Mouse (Mus musculus) hindbrain, embryonic 16.5 days (tissue): ENCODE data around the gene Gypa. TPM values are rescaled to one million over a fixed set of nuclear protein-coding genes. Genes with fewer than 3 reads are reported as not detected.

Source experiments
- ATAC-seq: fragments of 200-750 bp; cut with Nextera tagmentation; 2 replicates; pipeline ENCODE4 v1.8.0; 2017; ENCODE audit warnings: moderate TSS enrichment, moderate library complexity
- H3K27ac ChIP-seq: fragments of 300-500 bp; sonication (generic); 2 replicates; pipeline ENCODE4 v1.5.1; 2014; ENCODE audit warnings: low read depth, mild to moderate bottlenecking, control low read depth, low read length, moderate library complexity
- H3K27me3 ChIP-seq: fragments of 300-500 bp; sonication (generic); replicated peaks from 2 replicates; pipeline ENCODE4 v1.6.1; 2014; ENCODE audit warnings: low read length; ENCODE audit not compliant: control insufficient read depth, insufficient read depth
- H3K36me3 ChIP-seq: fragments of 300-500 bp; sonication (generic); 2 replicates; pipeline ENCODE4 v1.6.1; 2014; ENCODE audit warnings: mild to moderate bottlenecking, low read length, moderate library complexity, mixed read lengths; ENCODE audit not compliant: control insufficient read depth, insufficient read depth
- H3K4me1 ChIP-seq: fragments of 300-500 bp; sonication (generic); 2 replicates; pipeline ENCODE4 v1.6.1; 2014; ENCODE audit warnings: low read depth, low read length; ENCODE audit not compliant: control insufficient read depth, insufficient read depth
- H3K4me2 ChIP-seq: fragments of 300-500 bp; sonication (generic); 2 replicates; pipeline ENCODE4 v1.6.1; 2014; ENCODE audit warnings: mild to moderate bottlenecking, low read length, control low read depth, moderate library complexity
- H3K4me3 ChIP-seq: fragments of 300-500 bp; sonication (generic); 2 replicates; pipeline ENCODE4 v1.5.1; 2014; ENCODE audit warnings: mild to moderate bottlenecking, low read length, control low read depth, moderate library complexity
- H3K9ac ChIP-seq: fragments of 300-500 bp; sonication (generic); 2 replicates; pipeline ENCODE4 v1.6.1; 2014; ENCODE audit warnings: low read depth, mild to moderate bottlenecking, control low read depth, low read length, moderate library complexity
- H3K9me3 ChIP-seq: fragments of 300-500 bp; sonication (generic); 2 replicates; pipeline ENCODE4 v1.6.1; 2014; ENCODE audit warnings: mild to moderate bottlenecking, low read length, moderate library complexity; ENCODE audit not compliant: control insufficient read depth
- WGBS: fragments of 180-500 bp; shearing (Covaris S2); extraction: QIAGEN DNeasy Blood & Tissue Kit; methylation state at CpG from one replicate; pipeline ENCODE4 v1.1.7; 2014; 5-methylcytosine and 5-hydroxymethylcytosine counted together
- polyA plus RNA-seq: library from polyadenylated mRNA; unstranded; fragments of >200 nt; fragmentation: Nextera tagmentation; extraction: Ambion mirVana; gene quantifications from 2 replicates; pipeline ENCODE4 v1.2.1, GENCODE M21; 2015

Gene Gypa
- 1.8 and 3.1 TPM in 2 replicates for polyA plus RNA-seq

DNA sequence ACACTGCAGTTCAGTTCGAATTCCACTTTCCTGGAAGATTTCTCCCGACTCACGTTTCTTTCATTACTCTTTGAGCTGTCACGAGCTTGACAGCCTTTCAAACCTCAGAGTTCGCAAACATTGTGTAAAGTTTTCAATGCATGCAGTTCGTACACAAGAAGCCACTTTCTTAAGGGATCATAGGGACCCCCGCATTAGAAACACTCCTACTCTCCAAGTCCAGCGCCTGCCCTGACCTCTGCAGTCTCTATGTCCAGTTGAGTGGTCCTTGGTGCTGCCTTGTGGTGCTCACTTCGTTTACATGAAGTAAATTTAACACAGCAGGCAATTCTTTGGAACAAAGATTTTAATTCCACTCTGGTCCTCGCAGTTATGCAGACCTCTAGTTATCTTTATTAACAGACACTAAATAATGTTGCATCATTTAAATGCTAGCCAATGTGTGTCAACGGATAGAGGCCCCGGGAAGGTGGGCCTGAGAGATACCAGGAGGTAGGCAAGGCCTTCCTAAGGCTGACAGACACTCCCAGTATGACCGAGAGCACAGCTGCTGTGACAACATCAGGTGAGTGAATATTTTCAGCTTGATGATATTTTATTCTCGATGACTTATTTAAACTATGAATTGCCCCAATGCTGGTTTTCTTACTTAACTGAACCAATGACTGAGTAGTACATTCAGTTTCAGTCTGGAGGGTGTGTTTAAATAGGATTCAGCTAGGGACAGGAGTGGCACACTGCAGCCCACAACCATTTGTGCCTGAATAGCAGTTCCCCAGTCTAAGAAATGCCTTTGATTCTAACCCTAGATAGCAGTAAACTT, at the start of gene Gypa:
Gene Gypa, plus strand, starts transcription at position 259 of the 823 bp plus-strand sequence.
- ATAC-seq, result peak; percentile 57
- peak within 1 kb of the TSS; percentile 50 for H3K9ac ChIP-seq

DNA sequence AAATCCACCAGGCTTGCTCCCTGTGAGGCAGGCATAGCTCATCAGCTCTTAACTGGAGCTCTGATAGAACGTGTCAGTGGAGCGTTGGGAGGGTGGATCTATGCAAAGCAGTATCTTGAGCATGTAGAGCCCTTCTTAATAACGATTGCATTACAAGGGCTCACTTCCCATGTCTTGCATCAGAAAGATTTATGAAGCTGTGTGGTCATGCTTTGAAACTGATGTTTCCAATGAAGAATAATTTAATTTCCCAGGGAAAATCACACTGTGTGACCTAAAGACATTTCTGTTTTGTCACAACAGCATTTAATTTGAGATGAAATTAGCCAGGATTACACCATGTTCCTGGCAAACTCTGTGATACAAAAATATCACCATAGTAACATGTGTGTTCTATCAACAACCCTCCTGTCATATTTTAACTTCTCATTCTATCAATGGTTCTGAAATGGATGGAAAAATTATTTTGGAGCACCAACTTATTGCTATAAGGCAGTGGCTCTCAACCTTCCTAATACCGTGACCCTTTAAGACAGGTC, 49.0 kb upstream of the Gypa start:
- Histone ChIP-seq H3K4me1 (no peaks in the 10 kb centered on the region), H3K9ac (no peak overlapping the region), H3K4me2 (no peak overlapping the region), H3K9me3 (no peaks in the 10 kb centered on the region), H3K27me3 (no peaks in the 10 kb centered on the region), H3K27ac (no peak overlapping the region), H3K4me3 (no peak overlapping the region), H3K36me3 (no peaks in the 10 kb centered on the region)
- WGBS, result 70% methylated on average over 4 of the region's 4 CpGs
- ATAC-seq, result no peak

More for the DNA sequence above, at the start of gene Gypa:
- Histone ChIP-seq H3K36me3 (no peaks in the 10 kb centered on the region), H3K27me3 (no peaks in the 10 kb centered on the region), H3K27ac (no peak within 1 kb of the TSS), H3K4me2 (peak within 1 kb of the TSS; percentile 63), H3K4me3 (peak within 1 kb of the TSS; percentile 51), H3K4me1 (no peaks in the 10 kb centered on the region; the same call in 1 of the 2 replicates), H3K9me3 (no peaks in the 10 kb centered on the region)
- 28% methylated on average over 14 of the region's 14 CpGs for WGBS

DNA sequence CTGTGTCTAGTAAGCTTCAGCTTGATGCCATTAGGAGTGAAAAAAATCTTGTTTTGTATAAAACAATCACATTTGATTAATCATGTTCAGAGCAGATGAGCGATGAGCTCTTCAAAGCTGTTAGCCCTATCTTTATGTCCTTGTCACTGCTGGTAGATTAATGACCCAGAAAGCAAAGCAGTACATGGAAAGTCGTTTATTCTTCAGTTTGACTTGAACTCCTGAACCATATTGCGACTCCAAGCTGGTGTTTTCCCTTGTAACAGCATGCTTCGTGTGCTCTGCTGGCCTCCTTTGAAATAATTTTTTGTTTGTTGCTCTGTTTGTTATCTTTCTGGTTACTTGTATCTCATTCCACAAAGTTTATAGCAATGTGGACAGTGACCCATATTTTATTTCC, 46.4 kb upstream of the Gypa start:
- H3K36me3 ChIP-seq, result no peaks in the 10 kb centered on the region
- H3K4me1 ChIP-seq, result no peaks in the 10 kb centered on the region
- H3K4me3 ChIP-seq, result no peak overlapping the region
- no peak overlapping the region for H3K9ac ChIP-seq
- 57% methylated on average over 4 of the region's 4 CpGs for WGBS
- H3K27me3 ChIP-seq, result no peaks in the 10 kb centered on the region
- no peak for ATAC-seq
- no peak overlapping the region for H3K27ac ChIP-seq
- no peak overlapping the region for H3K4me2 ChIP-seq
- no peaks in the 10 kb centered on the region for H3K9me3 ChIP-seq

DNA sequence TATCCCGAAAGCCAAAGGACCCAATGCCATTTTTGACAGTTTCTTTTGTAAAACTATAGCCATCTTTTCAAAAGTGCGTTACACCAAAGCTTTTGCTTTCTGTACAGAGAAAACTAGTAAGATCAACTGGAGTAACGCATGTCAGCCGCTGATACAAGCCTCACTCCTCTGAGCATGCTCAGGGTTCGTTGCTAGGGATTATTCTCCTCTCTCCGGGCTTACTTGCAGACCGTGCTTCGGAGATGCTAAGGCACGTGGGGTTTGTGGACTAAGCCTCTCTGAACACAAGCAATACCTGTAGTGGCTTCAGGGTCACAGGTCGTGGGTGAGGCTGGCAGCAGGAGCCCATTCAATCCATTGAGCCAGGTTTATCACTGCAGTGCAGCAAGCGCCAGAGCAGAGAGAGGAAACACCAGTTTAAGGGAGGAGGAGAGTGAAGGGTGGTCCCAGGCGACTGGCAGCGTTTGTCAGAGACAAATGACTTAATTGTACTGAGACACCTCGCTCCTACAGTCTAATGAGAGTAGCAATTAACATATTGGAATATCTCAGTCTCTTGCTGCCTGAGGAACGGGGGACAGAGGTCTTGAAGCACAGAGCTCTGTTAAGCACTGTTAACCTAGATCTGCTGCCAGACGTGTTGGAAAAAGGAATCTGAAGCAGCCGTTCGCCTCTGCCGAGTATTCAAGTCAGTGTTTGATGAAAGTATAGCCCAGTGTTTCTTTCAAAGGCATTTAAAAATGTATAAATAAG, 41.5 kb upstream of the Gypa start:
- peak overlapping the region; percentile 35 for H3K4me2 ChIP-seq
- H3K27me3 ChIP-seq, result no peaks in the 10 kb centered on the region
- no peaks in the 10 kb centered on the region for H3K36me3 ChIP-seq
- ATAC-seq, result peak; percentile 88
- 54% methylated on average over 19 of the region's 19 CpGs for WGBS
- no peaks in the 10 kb centered on the region for H3K9me3 ChIP-seq
- no peak overlapping the region for H3K4me3 ChIP-seq
- H3K4me1 ChIP-seq, result no peaks in the 10 kb centered on the region
- no peak overlapping the region; the same call in 1 of the 2 replicates for H3K27ac ChIP-seq
- no peak overlapping the region for H3K9ac ChIP-seq

- no peak for ATAC-seq
These were observed 30.1 kb upstream of the Gypa start for GRCm38 (mm10) chr8:80463450-80463917.

GRCm38 (mm10) chr8:80474971-80475370, 18.6 kb upstream of the Gypa start:
- H3K4me2 ChIP-seq, result no peak overlapping the region
- H3K27ac ChIP-seq, result no peak overlapping the region
- H3K27me3 ChIP-seq, result no peaks in the 10 kb centered on the region
- no peaks in the 10 kb centered on the region for H3K4me1 ChIP-seq
- H3K4me3 ChIP-seq, result no peak overlapping the region
- no peak for ATAC-seq
- H3K36me3 ChIP-seq, result no peaks in the 10 kb centered on the region
- 49% methylated on average over 7 of the region's 7 CpGs for WGBS
- no peaks in the 10 kb centered on the region; the same call in 1 of the 2 replicates for H3K9me3 ChIP-seq
- H3K9ac ChIP-seq, result no peak overlapping the region

More at GRCm38 (mm10) chr8:80463450-80463917, 30.1 kb upstream of the Gypa start:
- H3K4me1 ChIP-seq, result no peaks in the 10 kb centered on the region
- no peak overlapping the region for H3K4me2 ChIP-seq
- no peak overlapping the region for H3K27ac ChIP-seq
- H3K9ac ChIP-seq, result no peak overlapping the region
- H3K36me3 ChIP-seq, result no peaks in the 10 kb centered on the region
- WGBS, result 80% methylated on average over 4 of the region's 4 CpGs
- no peak overlapping the region for H3K4me3 ChIP-seq
- no peaks in the 10 kb centered on the region for H3K9me3 ChIP-seq
- no peaks in the 10 kb centered on the region for H3K27me3 ChIP-seq

- no peak for ATAC-seq
- H3K4me3 ChIP-seq, result no peak overlapping the region
- no peak overlapping the region for H3K27ac ChIP-seq
- no peaks in the 10 kb centered on the region for H3K36me3 ChIP-seq
- no peak overlapping the region for H3K4me2 ChIP-seq
- WGBS, result 83% methylated on average over 5 of the region's 5 CpGs
- H3K27me3 ChIP-seq, result no peaks in the 10 kb centered on the region
- no peaks in the 10 kb centered on the region for H3K9me3 ChIP-seq
- no peaks in the 10 kb centered on the region for H3K4me1 ChIP-seq
- no peak overlapping the region for H3K9ac ChIP-seq
These were observed 15.4 kb upstream of the Gypa start for GRCm38 (mm10) chr8:80478156-80478555.

GRCm38 (mm10) chr8:80479129-80479528, 14.5 kb upstream of the Gypa start:
- Histone ChIP-seq H3K4me2 (no peak overlapping the region), H3K36me3 (no peaks in the 10 kb centered on the region), H3K9me3 (no peaks in the 10 kb centered on the region), H3K9ac (no peak overlapping the region), H3K4me3 (no peak overlapping the region), H3K27me3 (no peaks in the 10 kb centered on the region), H3K4me1 (no peaks in the 10 kb centered on the region), H3K27ac (no peak overlapping the region)
- no peak for ATAC-seq
- 52% methylated on average over 1 of the region's 1 CpGs for WGBS

- Histone ChIP-seq H3K27me3 (no peaks in the 10 kb centered on the region), H3K9ac (no peak overlapping the region), H3K4me1 (no peaks in the 10 kb centered on the region), H3K27ac (no peak overlapping the region), H3K4me3 (no peak overlapping the region), H3K4me2 (no peak overlapping the region), H3K9me3 (no peaks in the 10 kb centered on the region), H3K36me3 (no peaks in the 10 kb centered on the region)
- WGBS, result 80% methylated on average over 6 of the region's 6 CpGs
- ATAC-seq, result no peak
These were observed 11.4 kb upstream of the Gypa start for GRCm38 (mm10) chr8:80482173-80482572.
